Mouse (Mus musculus) heart, postnatal 10 days (tissue): ENCODE measurements around the gene Itpkc. TPM values are rescaled to one million over a fixed set of nuclear protein-coding genes. Genes with fewer than 3 reads are reported as not detected.
A peak's percentile ranks its signal among the peaks of the same experiment; 100 is the strongest.

Experiments
- DNase-seq, 2 experiments: peaks; one replicate each; pipeline ENCODE4 v3.0.0; 2021
- intact Hi-C: fragments of 180-260 bp; cut with DNase I; formaldehyde crosslinking; loops from one replicate; pipeline ENCODE4 v1.15.1; 2025
- microRNA-seq, 2 experiments: library from miRNA; unstranded; fragments of <30 nt; microRNA quantifications; one replicate each; pipeline ENCODE4 v1.2.0; 2022
- total RNA-seq, 2 experiments: library from RNA; stranded (reverse); gene quantifications; 2 replicates each; pipeline ENCODE4 v1.2.3; 2021

Itpkc gene
- total RNA-seq, 2 experiments from 2014 or later, result 4.2 to 4.5 TPM

DNA sequence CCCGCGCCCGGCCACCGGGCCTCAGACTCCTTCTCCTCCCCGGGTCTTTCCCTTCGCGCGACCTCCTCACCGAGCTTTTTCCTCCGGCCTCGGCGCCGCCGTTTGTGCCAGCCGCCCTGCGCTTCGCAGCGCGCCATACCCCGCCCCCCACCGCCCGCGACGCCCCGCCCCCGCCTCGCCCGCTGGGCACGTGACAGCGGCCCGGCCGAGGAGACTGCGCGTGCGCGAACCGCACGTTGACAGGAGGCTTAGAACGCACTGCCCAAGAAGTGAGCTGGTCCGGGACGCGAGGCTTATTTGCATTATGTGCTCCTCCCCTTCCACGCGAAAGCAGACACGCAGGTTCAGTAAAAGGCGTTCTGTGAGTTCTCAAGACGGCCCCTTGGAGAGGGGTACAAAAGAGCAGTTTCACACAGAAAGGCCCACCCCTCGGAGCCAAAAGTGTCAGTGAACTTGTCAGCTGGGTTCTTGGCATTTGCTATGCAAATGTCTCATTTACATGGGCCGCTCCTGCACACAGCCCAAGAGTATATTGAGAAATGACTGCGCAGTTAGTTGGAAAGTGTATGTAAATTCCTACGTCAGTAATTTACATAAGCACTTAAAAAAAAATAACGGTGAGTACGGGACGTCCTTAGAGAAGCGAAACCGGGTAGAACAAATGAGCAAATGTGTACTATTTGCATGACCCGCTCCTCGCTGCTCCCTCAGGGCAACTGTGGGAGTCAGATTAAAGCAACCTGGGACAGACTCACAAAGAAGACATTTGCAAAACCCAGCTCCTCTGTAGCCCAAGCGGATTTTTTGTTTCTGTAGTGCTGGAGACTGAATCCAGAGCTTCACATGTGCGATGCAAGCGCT is 61.6 kb downstream of the Itpkc start, which contains the start of gene Egln2:
Gene Egln2 (minus strand): TSS at position 189 of the 861 bp plus-strand sequence.
- intact Hi-C loops, result loop anchor here (2.0 to 10.0 kb wide), 2 partner anchors 62 to 308 kb away; partner anchors contain the start of genes Itpkc and Sertad3
- peak; percentile 96 for DNase-seq

DNA sequence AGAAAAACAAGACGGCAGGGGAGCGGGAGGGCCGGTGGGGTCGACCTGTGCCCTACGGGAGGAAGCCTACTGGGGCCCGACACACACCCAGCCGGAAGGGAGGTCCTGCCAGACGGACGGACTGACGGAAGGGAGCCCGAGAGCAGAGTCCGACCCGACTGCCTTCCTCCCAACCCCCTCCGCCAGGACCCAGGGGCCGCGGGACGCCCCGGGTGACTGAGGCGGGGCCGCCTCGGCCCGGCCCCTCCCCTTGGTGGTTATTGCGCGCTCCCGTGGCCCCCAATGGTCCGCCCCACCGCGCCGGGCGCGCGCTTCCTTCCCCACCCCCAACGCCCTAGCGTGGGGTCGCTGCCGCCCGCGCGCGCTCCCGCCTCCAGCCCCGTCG is 62.2 kb downstream of the Itpkc start:
- peak; percentile 91 to 92 for DNase-seq
- intact Hi-C loops, result loop anchor here (2.0 to 10.0 kb wide), 2 partner anchors 63 to 309 kb away; partner anchors contain the start of genes Itpkc and Sertad3

DNA sequence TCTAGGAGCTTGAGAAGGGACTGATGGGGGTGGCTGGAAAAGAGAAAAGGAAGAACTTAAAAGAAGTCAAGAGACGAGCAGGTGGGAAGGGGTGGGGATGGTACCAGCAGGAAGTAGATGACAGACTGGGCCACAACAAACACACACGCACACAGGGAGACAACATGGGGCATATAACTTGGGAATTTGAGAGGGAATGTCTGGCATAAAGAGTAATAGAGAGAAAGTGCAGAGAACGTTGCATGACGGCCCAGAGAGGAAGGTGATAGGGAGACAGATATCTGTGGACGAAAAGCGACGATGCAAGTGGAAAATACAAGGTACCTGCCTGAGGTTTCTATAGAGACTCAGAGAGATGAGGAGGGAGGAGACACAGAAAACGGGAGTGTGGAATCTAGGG is 62.8 kb downstream of the Itpkc start:
- intact Hi-C loops, result loop anchor here (2.0 to 10.0 kb wide), 2 partner anchors 63 to 309 kb away; partner anchors contain the start of genes Itpkc and Sertad3
- DNase-seq, result no peak

DNA sequence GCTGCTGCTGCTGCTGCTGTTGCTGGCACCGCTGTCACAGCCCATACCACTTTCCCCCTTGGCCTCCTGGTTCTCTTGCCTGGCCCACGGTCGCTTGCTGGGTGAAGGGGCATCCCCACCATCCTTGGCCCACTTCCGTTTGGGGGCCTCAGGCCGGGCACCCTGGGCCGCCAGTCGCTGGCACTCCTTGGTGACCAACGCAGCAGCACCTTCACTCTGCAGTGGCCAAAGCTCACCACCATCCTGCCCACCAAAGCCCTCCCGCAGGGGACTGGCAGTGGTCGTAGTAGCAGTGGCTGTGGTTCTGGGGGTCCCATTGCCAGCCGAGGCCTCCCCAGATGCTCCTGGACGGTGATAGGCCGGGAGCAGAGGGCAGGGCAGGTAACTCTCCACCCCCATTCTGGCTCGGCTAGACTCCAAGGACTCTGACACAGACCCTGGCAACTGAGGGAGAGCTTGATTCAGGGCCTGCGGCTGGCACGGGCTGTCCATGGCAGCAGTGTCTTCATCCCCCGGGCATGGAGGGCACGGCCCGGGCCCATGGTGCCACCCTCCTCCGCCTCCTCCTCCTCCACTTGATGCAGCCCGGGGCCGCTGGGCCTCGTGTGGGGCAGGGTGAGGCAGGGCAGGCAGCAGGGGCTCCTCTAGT is 63.3 kb downstream of the Itpkc start:
- DNase-seq, result no peak
- intact Hi-C loops, result loop anchor here (10.0 kb wide), 1 partner anchor 310 kb away; the partner anchor contains the start of gene Sertad3

- no peak for DNase-seq
- intact Hi-C loops, result loop anchor here (5.0 to 10.0 kb wide), 2 partner anchors 168 to 310 kb away; partner anchors contain the start of gene Sertad3
Observed at GRCm38 (mm10) chr7:27164112-27164947, 64.1 kb downstream of the Itpkc start.

GRCm38 (mm10) chr7:27163450-27163805 is 65.0 kb downstream of the Itpkc start:
- DNase-seq, result no peak

DNA sequence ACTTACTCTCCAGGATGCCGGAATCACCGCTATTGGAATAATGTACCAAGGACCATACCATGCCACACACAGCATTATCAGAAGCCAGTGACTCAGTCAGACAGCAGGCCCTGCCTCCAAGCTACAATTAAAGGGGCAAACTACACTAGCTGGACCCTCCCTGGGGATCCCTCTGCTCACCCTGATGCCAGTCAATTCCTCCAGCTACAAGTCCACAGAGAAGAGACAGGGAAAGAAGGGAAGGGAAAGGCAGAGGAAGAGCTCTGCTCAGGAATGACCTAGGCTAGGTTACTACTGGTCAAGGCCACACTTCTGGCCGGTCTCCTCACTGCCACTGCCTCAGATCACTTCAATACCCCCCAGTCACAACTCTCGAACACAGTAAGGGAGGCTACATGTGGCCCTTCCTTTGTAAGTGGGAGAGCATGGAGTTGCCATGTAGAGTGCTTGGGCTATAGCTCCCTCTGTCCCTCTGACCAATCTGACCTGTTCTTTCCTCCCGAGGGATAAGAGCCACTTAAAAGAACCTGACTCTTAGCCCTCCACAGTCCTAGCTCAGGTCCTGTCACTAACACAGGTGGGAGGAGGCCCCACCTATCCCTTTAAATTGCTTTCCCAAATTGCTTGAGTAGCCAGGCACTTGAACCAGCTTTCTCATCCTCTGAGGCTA is 65.5 kb downstream of the Itpkc start:
- no peak for DNase-seq
- intact Hi-C loops, result loop anchor here (5.0 to 10.0 kb wide), 2 partner anchors 169 to 312 kb away; partner anchors contain the start of gene Sertad3

More at GRCm38 (mm10) chr7:27163450-27163805, 65.0 kb downstream of the Itpkc start:
- intact Hi-C loops, result loop anchor here (5.0 to 10.0 kb wide), 2 partner anchors 169 to 311 kb away; partner anchors contain the start of gene Sertad3

DNA sequence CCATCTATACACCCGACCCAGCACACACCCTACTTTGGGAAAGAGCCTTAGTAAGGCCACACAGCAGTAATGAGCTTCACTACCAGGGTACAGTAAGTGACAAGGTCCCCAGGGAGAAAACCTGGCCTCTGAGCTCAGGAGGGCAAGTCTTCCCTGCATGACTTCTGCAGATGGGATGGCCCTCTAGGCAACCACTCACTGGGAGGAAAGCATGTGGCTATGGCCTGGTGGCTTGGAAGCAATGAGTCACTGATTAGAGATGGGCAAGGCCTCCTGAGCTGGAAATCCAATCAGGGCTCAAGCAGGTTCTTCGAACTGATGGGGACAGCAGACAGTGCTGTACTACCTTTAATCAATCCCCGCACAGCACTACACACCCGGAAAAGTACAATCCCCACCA is 66.7 kb downstream of the Itpkc start:
- DNase-seq, result no peak
- intact Hi-C loops, result loop anchor here (5.0 to 10.0 kb wide), 2 partner anchors 171 to 313 kb away; partner anchors contain the start of gene Sertad3

- no peak for DNase-seq
- intact Hi-C loops, result loop anchor here (5.0 to 10.0 kb wide), 2 partner anchors 171 to 314 kb away; partner anchors contain the start of gene Sertad3
Observed at GRCm38 (mm10) chr7:27160921-27161320, 67.5 kb downstream of the Itpkc start.

GRCm38 (mm10) chr7:27159882-27160281 is 68.6 kb downstream of the Itpkc start:
- intact Hi-C loops, result loop anchor here (5.0 to 10.0 kb wide), 2 partner anchors 172 to 315 kb away; partner anchors contain the start of gene Sertad3
- peak; percentile 88 to 91 for DNase-seq

- intact Hi-C loops, result no loop called here
- DNase-seq, result no peak
Observed at GRCm38 (mm10) chr7:27159256-27159655, 69.2 kb downstream of the Itpkc start.

GRCm38 (mm10) chr7:27158171-27158570 is 70.3 kb downstream of the Itpkc start:
- no peak for DNase-seq
- intact Hi-C loops, result no loop called here

Small RNA genes within 50 kb of the gene (microRNA-seq; reads per million reads assigned to microRNA genes)
- 0.24 to 1.4 reads per million in 2 experiments for gene Mir1191
- gene Mir3101, result 0.24 to 1.7 reads per million in 2 experiments

Other genes starting within 250 kb of the Itpkc start
- not detected for gene Cyp2a12, start 199.6 kb downstream of the Itpkc start, total RNA-seq
- 1 to 10 TPM in 1 of 2 experiments, not detected in 1; 2.5 TPM for gene Cyp2f2, start 108.8 kb downstream of the Itpkc start, total RNA-seq
- not detected for gene Cyp2t4, start 74.9 kb downstream of the Itpkc start, total RNA-seq
- gene Egln2, start 61.9 kb downstream of the Itpkc start, total RNA-seq, result 10 to 100 TPM; 57.9 to 59.4 TPM
- 10 to 100 TPM; 21.9 to 22.8 TPM for gene Rab4b, start 49.8 kb downstream of the Itpkc start, total RNA-seq
- gene Gm21983, start 47.6 kb downstream of the Itpkc start, total RNA-seq, result under 1 TPM in 1 of 2 experiments, not detected in 1; 0.31 TPM
- not detected for gene Mia, start 47.5 kb downstream of the Itpkc start, total RNA-seq
- gene BC024978, start 32.9 kb downstream of the Itpkc start, total RNA-seq, result 10 to 100 TPM; 13.6 to 14.1 TPM
- gene Snrpa, start 32.4 kb downstream of the Itpkc start, total RNA-seq, result 10 to 100 TPM; 46.9 to 52.7 TPM
- gene Coq8b, start 4.4 kb upstream of the Itpkc start, total RNA-seq, result 10 to 100 TPM; 12.8 TPM
- 10 to 100 TPM; 10.7 to 13.8 TPM for gene Numbl, start 29.8 kb upstream of the Itpkc start, total RNA-seq
- 100 to 1,000 TPM; 387 to 393 TPM for gene Ltbp4, start 109.0 kb upstream of the Itpkc start, total RNA-seq
- 10 to 100 TPM; 13.8 to 17.5 TPM for gene Shkbp1, start 127.4 kb upstream of the Itpkc start, total RNA-seq
- under 1 TPM in 1 of 2 experiments, not detected in 1; 0.99 TPM for gene Gm20479, start 128.8 kb upstream of the Itpkc start, total RNA-seq
- gene Sptbn4, start 219.0 kb upstream of the Itpkc start, total RNA-seq, result under 1 TPM; 0.74 to 0.87 TPM
- gene Blvrb, start 219.3 kb upstream of the Itpkc start, total RNA-seq, result 10 to 100 TPM; 38.2 to 40.8 TPM
- 10 to 100 TPM in 1 of 2 experiments, 1 to 10 TPM in 1; 9.1 to 10.4 TPM for gene Sertad3, start 245.1 kb upstream of the Itpkc start, total RNA-seq